Mouse (Mus musculus): Measurements from ENCODE around the gene Zcchc3. TPM values are rescaled to one million over a fixed set of nuclear protein-coding genes. Genes with fewer than 3 reads are reported as not detected.
"Not testable (repeated sequence)": the region's sequence is repeated elsewhere in the genome, so short reads cannot be mapped to it uniquely, and the experiment has no call there.

Zcchc3 gene
- polyA plus RNA-seq, 1 experiment from 2014 or later, result 47.8 TPM

GRCm38 (mm10) chr2:152436405-152436901 lies 21.6 kb upstream of the Zcchc3 start:
- H3K36me3 ChIP-seq, result no peaks in the 10 kb centered on the region
- no peaks in the 10 kb centered on the region for H3K9me3 ChIP-seq
- ATAC-seq (ENCODE audit: insufficient number of reproducible peaks, insufficient read depth, low FRiP score, low TSS enrichment, low read depth), result no peak
- no peaks in the 10 kb centered on the region for H3K27me3 ChIP-seq
- no peak overlapping the region for H3K4me3 ChIP-seq
- 61% methylated on average over 7 of the region's 7 CpGs for WGBS
- H3K4me2 ChIP-seq, result no peak overlapping the region
- no peak overlapping the region for H3K27ac ChIP-seq
- H3K4me1 ChIP-seq, result peaks cover 8% of the 10 kb centered on the region
- H3K9ac ChIP-seq, result no peak overlapping the region

GRCm38 (mm10) chr2:152428481-152428880 lies 13.7 kb upstream of the Zcchc3 start:
- not testable (repeated sequence) for H3K9ac ChIP-seq; H3K4me2 ChIP-seq; H3K27ac ChIP-seq; H3K27me3 ChIP-seq; H3K4me3 ChIP-seq; H3K9me3 ChIP-seq; H3K36me3 ChIP-seq; ATAC-seq (ENCODE audit: insufficient number of reproducible peaks, insufficient read depth, low FRiP score, low TSS enrichment, low read depth)
- WGBS, result 88% methylated on average over 2 of the region's 2 CpGs
- H3K4me1 ChIP-seq, result peaks cover 11% of the 10 kb centered on the region

- 0 out of 2 replicates have a peak overlapping the region, but pooled peaks have one; percentile 18 for H3K4me3 ChIP-seq
- WGBS, result 4% methylated on average over 12 of the region's 12 CpGs
- no peaks in the 10 kb centered on the region for H3K9me3 ChIP-seq
- peaks cover 11% of the 10 kb centered on the region for H3K4me1 ChIP-seq
- no peaks in the 10 kb centered on the region for H3K27me3 ChIP-seq
- no peaks in the 10 kb centered on the region for H3K36me3 ChIP-seq
- no peak overlapping the region for H3K27ac ChIP-seq
- H3K4me2 ChIP-seq, result peak overlapping the region; percentile 53
- ATAC-seq (ENCODE audit: insufficient number of reproducible peaks, insufficient read depth, low FRiP score, low TSS enrichment, low read depth), result no peak
- H3K9ac ChIP-seq, result peak overlapping the region; percentile 51
Observed at GRCm38 (mm10) chr2:152427493-152427892, 12.7 kb upstream of the Zcchc3 start.

- H3K4me1 ChIP-seq, result peaks cover 24% of the 10 kb centered on the region
- peak overlapping the region; percentile 90; the same call in 1 of the 2 replicates for H3K4me3 ChIP-seq
- no peak for ATAC-seq (ENCODE audit: insufficient number of reproducible peaks, insufficient read depth, low FRiP score, low TSS enrichment, low read depth)
- no peak overlapping the region for H3K9ac ChIP-seq
- peak overlapping the region; percentile 97 for H3K27ac ChIP-seq
- no peaks in the 10 kb centered on the region for H3K27me3 ChIP-seq
- WGBS, result 92% methylated on average over 3 of the region's 3 CpGs
- no peaks in the 10 kb centered on the region; the same call in none of the 2 replicates for H3K9me3 ChIP-seq
- no peaks in the 10 kb centered on the region for H3K36me3 ChIP-seq
- H3K4me2 ChIP-seq, result peak overlapping the region; percentile 95
Observed at GRCm38 (mm10) chr2:152415786-152416185, 959 bp upstream of the Zcchc3 start.

- Histone ChIP-seq H3K4me1 (peaks cover 29% of the 10 kb centered on the region), H3K9me3 (no peaks in the 10 kb centered on the region; the same call in none of the 2 replicates), H3K9ac (peak within 1 kb of the TSS; percentile 99), H3K27me3 (no peaks in the 10 kb centered on the region), H3K4me3 (peak within 1 kb of the TSS; percentile 90), H3K27ac (peak within 1 kb of the TSS; percentile 97), H3K36me3 (no peaks in the 10 kb centered on the region), H3K4me2 (peak within 1 kb of the TSS; percentile 95)
- no peak for ATAC-seq (ENCODE audit: insufficient number of reproducible peaks, insufficient read depth, low FRiP score, low TSS enrichment, low read depth)
- WGBS, result 23% methylated on average over 4 of the region's 4 CpGs
Observed at GRCm38 (mm10) chr2:152415287-152415686, 460 bp upstream of the Zcchc3 start, which contains the start of gene 6820408C15Rik. Gene 6820408C15Rik, plus strand, starts transcription at chr2:152415587.

- ATAC-seq (ENCODE audit: insufficient number of reproducible peaks, insufficient read depth, low FRiP score, low TSS enrichment, low read depth), result no peak
- Histone ChIP-seq H3K27ac (peak overlapping the region; percentile 97), H3K4me3 (peak overlapping the region; percentile 90), H3K27me3 (no peaks in the 10 kb centered on the region), H3K4me2 (peak overlapping the region; percentile 95), H3K9ac (peak overlapping the region; percentile 99), H3K36me3 (no peaks in the 10 kb centered on the region), H3K9me3 (no peaks in the 10 kb centered on the region; the same call in none of the 2 replicates), H3K4me1 (peaks cover 41% of the 10 kb centered on the region)
- WGBS, result under 1% methylated on average over 86 of the region's 86 CpGs
Observed at GRCm38 (mm10) chr2:152413765-152414584, 852 bp downstream of the Zcchc3 start.

GRCm38 (mm10) chr2:152413158-152413764 lies 1.6 kb downstream of the Zcchc3 start:
- Histone ChIP-seq H3K4me2 (peak overlapping the region; percentile 95), H3K9ac (peak overlapping the region; percentile 99), H3K27me3 (no peaks in the 10 kb centered on the region), H3K9me3 (no peaks in the 10 kb centered on the region; the same call in none of the 2 replicates), H3K27ac (peak overlapping the region; percentile 99), H3K4me1 (peaks cover 41% of the 10 kb centered on the region), H3K36me3 (no peaks in the 10 kb centered on the region), H3K4me3 (peak overlapping the region; percentile 90)
- no peak for ATAC-seq (ENCODE audit: insufficient number of reproducible peaks, insufficient read depth, low FRiP score, low TSS enrichment, low read depth)
- 2% methylated on average over 21 of the region's 21 CpGs for WGBS

GRCm38 (mm10) chr2:152412526-152413157 lies 2.2 kb downstream of the Zcchc3 start:
- Histone ChIP-seq H3K4me1 (peaks cover 41% of the 10 kb centered on the region), H3K27ac (peak overlapping the region; percentile 99), H3K4me3 (peak overlapping the region; percentile 90), H3K9ac (peak overlapping the region; percentile 99), H3K27me3 (no peaks in the 10 kb centered on the region), H3K36me3 (no peaks in the 10 kb centered on the region), H3K9me3 (no peaks in the 10 kb centered on the region; the same call in none of the 2 replicates), H3K4me2 (peak overlapping the region; percentile 95)
- 2% methylated on average over 15 of the region's 15 CpGs for WGBS
- ATAC-seq (ENCODE audit: insufficient number of reproducible peaks, insufficient read depth, low FRiP score, low TSS enrichment, low read depth), result no peak

- Histone ChIP-seq H3K4me1 (peaks cover 45% of the 10 kb centered on the region), H3K4me3 (peak overlapping the region; percentile 90), H3K27me3 (no peaks in the 10 kb centered on the region), H3K9ac (peak overlapping the region; percentile 99), H3K9me3 (no peaks in the 10 kb centered on the region; the same call in none of the 2 replicates), H3K36me3 (no peaks in the 10 kb centered on the region), H3K4me2 (peak overlapping the region; percentile 95), H3K27ac (peak overlapping the region; percentile 99)
- no peak for ATAC-seq (ENCODE audit: insufficient number of reproducible peaks, insufficient read depth, low FRiP score, low TSS enrichment, low read depth)
- WGBS, result 3% methylated on average over 7 of the region's 7 CpGs
Observed at GRCm38 (mm10) chr2:152411471-152411870, 3.4 kb downstream of the Zcchc3 start.

GRCm38 (mm10) chr2:152410971-152411371 lies 3.9 kb downstream of the Zcchc3 start:
- WGBS, result under 1% methylated on average over 15 of the region's 15 CpGs
- Histone ChIP-seq H3K4me3 (peak overlapping the region; percentile 90), H3K36me3 (no peaks in the 10 kb centered on the region), H3K9me3 (no peaks in the 10 kb centered on the region; the same call in 1 of the 2 replicates), H3K4me2 (peak overlapping the region; percentile 95), H3K4me1 (peaks cover 49% of the 10 kb centered on the region), H3K27ac (peak overlapping the region; percentile 99), H3K9ac (peak overlapping the region; percentile 99), H3K27me3 (no peaks in the 10 kb centered on the region)
- ATAC-seq (ENCODE audit: insufficient number of reproducible peaks, insufficient read depth, low FRiP score, low TSS enrichment, low read depth), result peak; percentile 74

GRCm38 (mm10) chr2:152409781-152410180 lies 5.0 kb downstream of the Zcchc3 start:
- no peaks in the 10 kb centered on the region for H3K9me3 ChIP-seq
- H3K9ac ChIP-seq, result peak overlapping the region; percentile 46; the same call in 1 of the 2 replicates
- WGBS, result 82% methylated on average over 6 of the region's 6 CpGs
- H3K27ac ChIP-seq, result peak overlapping the region; percentile 99
- H3K36me3 ChIP-seq, result no peaks in the 10 kb centered on the region
- no peak overlapping the region for H3K4me3 ChIP-seq
- H3K4me2 ChIP-seq, result no peak overlapping the region
- H3K27me3 ChIP-seq, result no peaks in the 10 kb centered on the region
- peaks cover 49% of the 10 kb centered on the region for H3K4me1 ChIP-seq
- no peak for ATAC-seq (ENCODE audit: insufficient number of reproducible peaks, insufficient read depth, low FRiP score, low TSS enrichment, low read depth)
